34 mouse cellular contexts compared by ENCODE assay signal in the genomic region with DNA sequence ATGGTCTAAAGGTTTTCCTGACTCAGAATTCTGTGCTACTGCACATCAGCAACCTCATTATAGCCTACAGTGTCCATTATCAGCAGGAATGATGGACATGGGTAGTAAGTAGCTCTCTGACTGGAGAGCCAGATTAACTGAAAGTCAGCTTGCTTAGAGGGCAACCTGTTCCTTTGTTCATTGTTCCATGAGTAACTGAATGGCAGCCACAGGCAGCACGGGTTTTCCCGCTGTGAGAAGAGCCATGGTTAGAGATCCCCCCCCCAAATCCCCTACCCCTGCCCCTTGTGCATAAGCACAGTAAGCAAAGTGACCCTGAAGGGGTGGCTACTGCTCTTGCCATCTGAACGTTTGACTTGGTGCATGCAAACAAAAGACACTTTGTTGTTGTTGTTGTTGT.
DNase-seq lines count a peak whose midpoint lies in the region; ATAC-seq lines count a peak whose summit lies in the region.
"Had no signal": no experiment of that assay in that cellular context is flagged by ENCODE, and none has a peak within 500 bp of the region (broad histone marks: within the 10 kb centered on the region; RNA-seq: fewer than 3 reads in every experiment).

No protein-coding gene starts in this region.

- H3K4me3 ChIP-seq in forebrain, embryonic 10.5 days: no peak overlapping the region
- no peak overlapping the region for H3K4me3 ChIP-seq in forebrain, embryonic 11.5 days (ENCODE audit: low read depth, low read length)
- no peak overlapping the region for H3K4me3 ChIP-seq in hindbrain, embryonic 12.5 days
- H3K4me3 ChIP-seq in hindbrain, embryonic 11.5 days (ENCODE audit: low read depth, low read length): no peak overlapping the region
- no peak overlapping the region for H3K4me3 ChIP-seq in limb, embryonic 10.5 days
- H3K4me3 ChIP-seq in heart, embryonic 11.5 days (ENCODE audit: low read depth, low read length): no peak overlapping the region
- H3K4me3 ChIP-seq: embryonic facial prominence, embryonic 10.5 days; embryonic facial prominence, embryonic 15.5 days; gastrocnemius, adult 2 months; heart, embryonic 13.5 days; limb, embryonic 15.5 days; liver, embryonic 13.5 days; megakaryocyte, embryonic 14.5 days had no signal

- DNase-seq in forebrain, embryonic 10.5 days (ENCODE audit: extremely low spot score, low spot score): no peak
- DNase-seq in forebrain, embryonic 11.5 days (ENCODE audit: low spot score): no peak
- DNase-seq in hindbrain, embryonic 11.5 days (ENCODE audit: low spot score): no peak
- no peak for DNase-seq in limb, embryonic 10.5 days (ENCODE audit: low spot score)
- peak; percentile 55 for DNase-seq in retina, embryonic 14.5 days (ENCODE audit: low spot score)
- no peak for DNase-seq in adrenal gland, adult 8-10 months
- DNase-seq: adrenal gland, adult 2 months; cerebellum, adult 8-10 months; cerebellum, postnatal 25 days; gastrocnemius, adult 2 months; gastrocnemius, postnatal 36 days; heart, adult 18-20 months; heart, postnatal 10 days; kidney, adult 8-10 months; kidney, postnatal 4 days; liver, embryonic 13.5 days; lung, adult 18-20 months; lung, postnatal 4 days; spleen, adult 18-20 months; thymus, adult 18-20 months; thymus, postnatal 25 days had no signal

- peaks cover 34% of the 10 kb centered on the region for H3K4me1 ChIP-seq in forebrain, embryonic 10.5 days
- H3K4me1 ChIP-seq in forebrain, embryonic 11.5 days (replicated peaks; ENCODE audit: control insufficient read depth, insufficient read depth, low read length): peaks cover 3% of the 10 kb centered on the region
- H3K4me1 ChIP-seq in hindbrain, embryonic 12.5 days: peaks cover 11% of the 10 kb centered on the region
- H3K4me1 ChIP-seq in hindbrain, embryonic 11.5 days (replicated peaks; ENCODE audit: control insufficient read depth, insufficient read depth, low read length): no peaks in the 10 kb centered on the region
- peaks cover 19% of the 10 kb centered on the region for H3K4me1 ChIP-seq in limb, embryonic 10.5 days
- H3K4me1 ChIP-seq in heart, embryonic 11.5 days (ENCODE audit: control insufficient read depth, insufficient read depth, low read length): peaks cover 11% of the 10 kb centered on the region
- H3K4me1 ChIP-seq: embryonic facial prominence, embryonic 15.5 days had no signal

- H3K9ac ChIP-seq in forebrain, embryonic 11.5 days (ENCODE audit: low read length): no peak overlapping the region
- no peak overlapping the region for H3K9ac ChIP-seq in hindbrain, embryonic 12.5 days
- no peak overlapping the region for H3K9ac ChIP-seq in hindbrain, embryonic 11.5 days (ENCODE audit: low read depth, low read length)
- H3K9ac ChIP-seq in heart, embryonic 11.5 days (ENCODE audit: low read depth, low read length): no peak overlapping the region
- H3K9ac ChIP-seq: embryonic facial prominence, embryonic 15.5 days; heart, embryonic 13.5 days; limb, embryonic 15.5 days; liver, embryonic 13.5 days had no signal

- no peaks in the 10 kb centered on the region for H3K27me3 ChIP-seq in forebrain, embryonic 10.5 days (ENCODE audit: poor library complexity, severe bottlenecking)
- H3K27me3 ChIP-seq in forebrain, embryonic 11.5 days (ENCODE audit: control insufficient read depth, insufficient read depth, low read length): no peaks in the 10 kb centered on the region
- H3K27me3 ChIP-seq in hindbrain, embryonic 12.5 days: no peaks in the 10 kb centered on the region
- no peaks in the 10 kb centered on the region for H3K27me3 ChIP-seq in hindbrain, embryonic 11.5 days (ENCODE audit: control insufficient read depth, insufficient read depth, low read length)
- no peaks in the 10 kb centered on the region for H3K27me3 ChIP-seq in limb, embryonic 10.5 days (ENCODE audit: low read depth, poor library complexity, severe bottlenecking)
- no peaks in the 10 kb centered on the region for H3K27me3 ChIP-seq in heart, embryonic 11.5 days (ENCODE audit: control insufficient read depth, insufficient read depth, low read length)
- H3K27me3 ChIP-seq: CH12.LX; embryonic facial prominence, embryonic 15.5 days; heart, embryonic 13.5 days; limb, embryonic 15.5 days; liver, embryonic 13.5 days; megakaryocyte, embryonic 14.5 days had no signal

- no peak; the same call in 1 of the 2 replicates for ATAC-seq in forebrain, embryonic 11.5 days (replicated peaks; ENCODE audit: low FRiP score)
- no peak for ATAC-seq in hindbrain, embryonic 12.5 days (ENCODE audit: low FRiP score)
- no peak for ATAC-seq in hindbrain, embryonic 11.5 days (ENCODE audit: low FRiP score)
- ATAC-seq in heart, embryonic 11.5 days (replicated peaks; ENCODE audit: insufficient number of reproducible peaks, low FRiP score, low TSS enrichment): no peak
- ATAC-seq: activated CD4-positive, CD25-positive, alpha-beta regulatory T cell, adult 4 months; intestine, embryonic 16.5 days; lung, postnatal 0 days had no signal

- H3K9me3 ChIP-seq in forebrain, embryonic 10.5 days: no peaks in the 10 kb centered on the region
- no peaks in the 10 kb centered on the region for H3K9me3 ChIP-seq in forebrain, embryonic 11.5 days (ENCODE audit: control insufficient read depth, low read length)
- no peaks in the 10 kb centered on the region for H3K9me3 ChIP-seq in hindbrain, embryonic 12.5 days (replicated peaks)
- H3K9me3 ChIP-seq in hindbrain, embryonic 11.5 days (ENCODE audit: control insufficient read depth, low read length): no peaks in the 10 kb centered on the region
- no peaks in the 10 kb centered on the region for H3K9me3 ChIP-seq in limb, embryonic 10.5 days (replicated peaks)
- no peaks in the 10 kb centered on the region for H3K9me3 ChIP-seq in heart, embryonic 11.5 days (replicated peaks; ENCODE audit: control insufficient read depth, low read length)
- H3K9me3 ChIP-seq: embryonic facial prominence, embryonic 10.5 days; embryonic facial prominence, embryonic 15.5 days; heart, embryonic 13.5 days; limb, embryonic 15.5 days; liver, embryonic 13.5 days; megakaryocyte, embryonic 14.5 days had no signal

- H3K4me2 ChIP-seq in forebrain, embryonic 11.5 days (ENCODE audit: low read depth, low read length, severe bottlenecking): no peak overlapping the region
- no peak overlapping the region for H3K4me2 ChIP-seq in hindbrain, embryonic 12.5 days (replicated peaks)
- H3K4me2 ChIP-seq in hindbrain, embryonic 11.5 days (replicated peaks; ENCODE audit: low read depth, low read length): no peak overlapping the region
- H3K4me2 ChIP-seq in heart, embryonic 11.5 days: no peak overlapping the region
- H3K4me2 ChIP-seq: embryonic facial prominence, embryonic 15.5 days; heart, embryonic 13.5 days; limb, embryonic 15.5 days; liver, embryonic 13.5 days had no signal

- WGBS in forebrain, embryonic 10.5 days: 11% methylated on average over 3 of the region's 3 CpGs
- 7% methylated on average over 3 of the region's 3 CpGs for WGBS in forebrain, embryonic 11.5 days
- 16% methylated on average over 3 of the region's 3 CpGs for WGBS in hindbrain, embryonic 12.5 days
- WGBS in hindbrain, embryonic 11.5 days: 20% methylated on average over 3 of the region's 3 CpGs
- 67% methylated on average over 3 of the region's 3 CpGs for WGBS in limb, embryonic 10.5 days
- 58% methylated on average over 3 of the region's 3 CpGs for WGBS in heart, embryonic 11.5 days (ENCODE audit: insufficient replicate concordance)

- peaks cover 16% of the 10 kb centered on the region for H3K36me3 ChIP-seq in forebrain, embryonic 10.5 days (replicated peaks)
- H3K36me3 ChIP-seq in forebrain, embryonic 11.5 days (ENCODE audit: control insufficient read depth, insufficient read depth, low read length): no peaks in the 10 kb centered on the region
- H3K36me3 ChIP-seq in hindbrain, embryonic 12.5 days: peaks cover 6% of the 10 kb centered on the region; the same call in 1 of the 2 replicates
- no peaks in the 10 kb centered on the region for H3K36me3 ChIP-seq in hindbrain, embryonic 11.5 days (ENCODE audit: control insufficient read depth, insufficient read depth, low read length)
- H3K36me3 ChIP-seq in limb, embryonic 10.5 days: 0 out of 2 replicates have a peak, but pooled peaks cover 9% of the 10 kb centered on the region
- no peaks in the 10 kb centered on the region for H3K36me3 ChIP-seq in heart, embryonic 11.5 days (ENCODE audit: control insufficient read depth, insufficient read depth, low read length)
- H3K36me3 ChIP-seq: embryonic facial prominence, embryonic 10.5 days; embryonic facial prominence, embryonic 15.5 days had no signal

- H3K27ac ChIP-seq in forebrain, embryonic 10.5 days: peak overlapping the region; percentile 69
- H3K27ac ChIP-seq in forebrain, embryonic 11.5 days (ENCODE audit: low read depth, low read length): no peak overlapping the region
- H3K27ac ChIP-seq in hindbrain, embryonic 12.5 days: peak overlapping the region; percentile 12; the same call in 1 of the 2 replicates
- H3K27ac ChIP-seq in hindbrain, embryonic 11.5 days (ENCODE audit: low read depth, low read length): no peak overlapping the region
- peak overlapping the region; percentile 61; the same call in 1 of the 2 replicates for H3K27ac ChIP-seq in limb, embryonic 10.5 days
- H3K27ac ChIP-seq in heart, embryonic 11.5 days (ENCODE audit: low read depth, low read length): no peak overlapping the region
- H3K27ac ChIP-seq: embryonic facial prominence, embryonic 10.5 days; embryonic facial prominence, embryonic 15.5 days; gastrocnemius, adult 2 months; heart, embryonic 13.5 days; kidney, postnatal 0 days; limb, embryonic 15.5 days; liver, embryonic 13.5 days; stomach, postnatal 0 days had no signal

Comparison
In these comparisons a context has a peak if more than half of its experiments do, and no peak if none do; other contexts are left out.
1. H3K27ac ChIP-seq: peak in forebrain, embryonic 10.5 days (single experiment), hindbrain, embryonic 12.5 days (single experiment) and limb, embryonic 10.5 days (single experiment); none in forebrain, embryonic 11.5 days (single experiment), hindbrain, embryonic 11.5 days (single experiment) and heart, embryonic 11.5 days (single experiment).